Mouse (Mus musculus) thymus, postnatal 14 days (tissue): ENCODE measurements around the gene Gm21887.
A peak's percentile ranks its signal among the peaks of the same experiment; 100 is the strongest.
"Not testable (repeated sequence)": the region's sequence is repeated elsewhere in the genome, so short reads cannot be mapped to it uniquely, and the experiment has no call there.

Experiments
- DNase-seq: peaks from one replicate; pipeline ENCODE4 v3.0.0; 2021

Gene Gm21887

DNA sequence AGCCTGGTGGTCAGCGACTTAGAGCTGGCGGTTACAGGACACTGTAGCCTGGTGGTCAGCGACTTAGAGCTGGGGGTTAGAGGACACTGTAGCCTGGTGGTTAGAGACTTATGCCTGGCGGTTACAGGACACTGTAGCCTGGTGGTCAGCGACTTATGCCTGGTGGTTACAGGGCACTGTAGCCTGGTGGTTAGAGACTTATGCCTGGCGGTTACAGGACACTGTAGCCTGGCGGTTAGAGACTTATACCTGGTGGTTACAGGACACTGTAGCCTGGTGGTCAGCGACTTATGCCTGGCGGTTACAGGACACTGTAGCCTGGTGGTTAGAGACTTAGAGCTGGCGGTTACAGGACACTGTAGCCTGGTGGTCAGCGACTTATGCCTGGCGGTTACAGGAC lies 6.4 kb downstream of the Gm21887 start:
- DNase-seq, result not testable (repeated sequence)

DNA sequence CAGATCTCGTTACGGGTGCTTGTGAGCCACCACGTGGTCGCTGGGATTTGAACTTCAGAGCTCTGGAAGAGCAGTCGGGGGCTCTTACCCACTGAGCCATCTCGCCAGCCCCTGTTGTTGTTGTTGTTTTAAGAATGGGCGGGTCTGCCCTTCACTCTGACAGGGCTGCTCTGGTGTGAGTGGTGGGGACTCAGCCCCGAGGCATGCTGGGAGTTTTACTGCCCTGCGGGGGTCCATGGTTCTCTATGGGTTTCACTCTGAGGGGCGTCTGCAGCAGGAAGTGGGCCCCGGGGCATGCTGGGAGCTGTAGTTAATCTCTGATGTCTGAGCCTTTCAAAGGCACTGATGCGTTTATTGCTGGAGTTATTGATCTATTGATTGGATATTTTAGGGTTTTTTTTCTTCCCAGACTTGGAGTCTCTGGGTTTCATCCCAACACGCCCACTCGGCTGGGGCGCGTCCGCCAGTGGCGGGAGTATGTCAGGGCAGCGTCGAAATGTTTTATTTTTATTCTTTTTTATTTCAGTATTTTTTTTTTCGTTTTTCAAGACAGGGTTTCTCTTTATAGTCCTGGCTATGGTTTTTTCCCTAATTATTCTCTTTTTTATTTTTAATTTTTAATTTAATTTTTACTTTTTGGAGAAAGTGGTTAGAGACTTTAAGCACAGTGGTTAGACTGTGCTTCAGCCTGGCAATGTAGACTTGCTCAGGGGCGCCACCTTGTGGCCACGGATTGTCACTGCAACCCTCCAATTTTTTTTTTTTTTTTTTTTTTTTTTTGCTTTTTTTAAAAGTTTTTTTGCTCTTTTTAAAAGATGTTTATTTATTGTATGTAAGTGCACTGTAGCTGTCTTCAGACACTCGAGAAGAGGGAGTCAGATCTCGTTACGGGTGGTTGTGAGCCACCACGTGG lies 8.1 kb downstream of the Gm21887 start:
- DNase-seq, result peak; percentile 99

DNA sequence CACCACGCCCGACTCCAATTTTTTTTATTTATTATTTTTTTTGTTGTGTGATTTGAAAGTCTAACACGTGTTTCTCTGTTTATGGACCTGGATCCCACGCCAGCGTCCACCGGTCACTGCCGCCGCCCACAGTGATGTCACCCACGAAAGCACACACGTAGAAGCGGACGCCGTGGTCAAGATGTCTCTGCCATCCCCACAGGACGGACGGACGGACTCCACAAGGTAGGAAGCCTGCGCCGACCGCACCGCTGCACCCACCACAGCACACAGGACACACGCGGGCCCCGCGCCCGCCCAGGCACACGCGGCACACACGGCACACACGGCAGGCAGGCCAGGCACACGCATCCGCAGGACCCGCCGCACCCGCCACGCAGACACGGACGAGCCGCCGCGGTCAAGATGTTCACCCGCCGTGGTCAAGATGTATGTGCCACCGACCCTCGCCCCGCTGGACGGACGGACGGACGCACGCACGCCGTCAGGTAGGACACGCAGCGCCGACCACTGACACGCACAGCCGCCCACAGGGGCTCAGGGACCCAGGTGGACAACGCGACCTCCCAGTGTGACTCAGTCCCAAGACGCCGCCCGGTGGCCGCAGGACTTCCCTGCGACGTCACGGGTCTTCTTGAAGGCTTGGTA lies 9.2 kb downstream of the Gm21887 start:
- DNase-seq, result peak; percentile 80

DNA sequence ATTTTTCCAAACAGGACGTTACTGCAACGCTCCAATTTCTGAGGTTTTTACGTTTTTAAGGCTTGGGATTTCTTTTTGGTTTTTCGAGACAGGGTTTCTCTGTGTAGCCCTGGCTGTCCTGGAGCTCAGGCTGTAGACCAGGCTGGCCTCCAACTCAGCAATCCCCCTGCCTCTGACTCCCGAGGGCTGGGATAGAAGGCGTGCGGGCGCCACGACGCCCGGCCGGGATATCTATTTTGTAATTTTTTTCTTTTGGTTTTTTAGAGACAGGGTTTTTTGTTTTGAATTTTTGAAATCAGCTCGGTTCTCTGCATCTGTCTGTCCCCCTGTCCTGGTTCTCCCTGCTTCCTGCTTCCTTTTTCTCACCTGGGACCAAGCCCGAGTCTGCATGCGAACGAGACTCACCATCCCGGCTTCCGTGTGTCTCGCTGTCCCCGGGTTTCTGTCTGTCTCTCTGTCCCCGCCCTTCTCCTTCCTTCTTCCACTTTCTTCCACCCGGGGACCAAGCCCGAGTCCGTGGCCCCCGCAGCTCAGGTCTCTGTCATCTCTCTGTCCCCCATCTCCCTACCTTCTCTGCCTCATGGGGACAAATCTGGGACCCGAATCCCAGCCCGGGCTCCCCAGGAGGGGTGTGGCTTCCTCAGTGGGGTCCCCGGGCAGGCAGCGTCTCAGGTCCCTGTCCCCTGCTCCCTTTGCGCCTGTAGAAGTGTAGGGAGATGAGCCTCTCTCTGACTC lies 9.9 kb downstream of the Gm21887 start:
- peak; percentile 78 for DNase-seq

DNA sequence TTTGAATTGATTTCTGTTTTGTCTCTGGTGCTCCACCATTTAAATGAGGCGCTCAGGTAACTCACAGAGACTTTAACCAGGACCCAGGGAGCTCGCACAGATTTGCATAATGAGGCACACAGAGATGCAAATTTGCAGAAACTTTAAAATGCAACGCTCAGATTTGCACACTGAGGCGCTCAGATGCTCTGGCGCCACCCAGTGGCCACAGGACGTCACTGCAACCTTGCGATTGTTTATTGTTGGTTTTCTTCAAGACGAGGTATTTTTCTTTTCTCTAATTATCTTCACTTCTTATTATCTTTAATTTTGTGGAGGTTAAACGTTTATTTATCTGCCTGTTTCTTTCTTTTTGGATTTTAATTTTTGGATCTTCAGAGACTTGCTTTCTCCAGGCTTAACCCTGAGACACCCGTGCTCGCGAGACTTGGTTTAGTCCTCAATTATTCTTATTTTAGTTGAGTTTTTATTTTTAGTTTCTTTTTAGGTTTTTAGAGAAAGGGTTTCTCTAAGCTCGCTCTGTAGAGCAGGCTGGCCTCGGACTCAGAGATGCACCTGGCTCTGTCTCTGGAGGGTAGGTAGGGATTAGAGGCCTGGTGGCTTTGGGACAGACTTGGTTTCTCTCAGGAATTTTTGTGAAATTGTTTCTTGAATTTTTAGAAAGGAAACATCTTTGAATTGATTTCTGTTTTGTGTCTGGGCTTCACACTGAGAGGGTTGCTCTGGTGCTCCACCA lies 10.7 kb downstream of the Gm21887 start:
- peak; percentile 98 for DNase-seq

DNA sequence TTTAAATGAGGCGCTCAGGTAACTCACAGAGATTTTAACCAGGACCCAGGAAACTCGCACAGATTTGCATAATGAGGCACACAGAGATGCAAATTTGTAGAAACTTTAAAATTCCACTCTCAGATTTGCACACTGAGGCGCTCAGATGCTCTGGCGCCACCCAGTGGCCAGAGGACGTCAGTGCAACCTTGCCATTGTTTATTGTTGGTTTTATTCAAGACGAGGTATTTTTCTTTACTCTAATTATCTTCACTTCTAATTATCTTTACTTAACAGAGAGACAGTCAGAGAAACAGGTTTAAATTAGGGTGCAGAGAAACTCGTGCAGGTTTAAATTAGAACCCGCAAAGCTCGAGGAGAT lies 11.2 kb downstream of the Gm21887 start:
- peak; percentile 88 for DNase-seq

DNA sequence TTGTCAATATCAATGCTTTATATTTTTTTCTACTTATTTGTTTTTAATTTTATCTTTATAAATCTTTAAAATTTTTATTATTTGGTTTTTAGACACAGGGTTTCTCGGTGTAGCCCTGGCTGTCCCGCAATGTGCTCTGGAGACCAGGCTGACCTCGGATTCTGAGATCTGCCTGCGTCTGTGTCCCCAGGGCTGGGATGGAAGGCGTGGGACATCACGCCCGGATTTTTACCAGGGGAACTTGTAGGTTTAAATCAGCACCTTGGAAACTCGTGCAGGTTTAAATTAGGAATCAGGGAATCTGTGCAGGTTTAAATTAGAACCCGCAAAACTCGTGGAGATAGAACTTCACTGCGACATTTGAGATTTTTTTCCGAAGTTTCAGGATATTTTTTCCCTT lies 11.7 kb downstream of the Gm21887 start:
- not testable (repeated sequence) for DNase-seq

DNA sequence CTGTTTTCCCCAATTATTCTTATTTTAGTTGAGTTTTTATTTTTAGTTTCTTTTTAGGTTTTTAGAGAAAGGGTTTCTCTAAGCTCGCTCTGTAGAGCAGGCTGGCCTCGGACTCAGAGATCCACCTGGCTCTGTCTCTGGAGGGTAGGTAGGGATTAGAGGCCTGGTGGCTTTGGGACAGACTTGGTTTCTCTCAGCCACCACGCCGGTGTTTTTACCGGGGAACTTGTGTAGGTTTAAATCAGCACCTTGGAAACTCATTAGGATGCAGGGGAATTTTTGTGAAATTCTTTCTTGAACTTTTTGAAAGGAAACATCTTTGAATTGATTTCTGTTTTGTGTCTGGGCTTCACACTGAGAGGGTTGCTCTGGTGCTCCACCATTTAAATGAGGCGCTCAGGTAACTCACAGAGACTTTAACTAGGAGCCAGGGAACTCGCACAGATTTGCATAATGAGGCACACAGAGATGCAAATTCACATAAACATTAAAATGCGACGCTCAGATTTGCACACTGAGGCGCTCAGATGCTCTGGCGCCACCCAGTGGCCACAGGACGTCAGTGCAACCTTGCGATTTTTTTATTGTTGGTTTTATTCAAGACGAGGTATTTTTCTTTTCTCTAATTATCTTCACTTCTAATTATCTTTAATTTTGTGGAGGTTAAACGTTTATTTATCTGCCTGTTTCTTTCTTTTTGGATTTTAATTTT lies 12.4 kb downstream of the Gm21887 start:
- DNase-seq, result peak; percentile 74
